Mouse (Mus musculus): ENCODE data around the gene Nfyc. TPM values are rescaled to one million over a fixed set of nuclear protein-coding genes. Genes with fewer than 3 reads are reported as not detected.

Nfyc gene
- polyA plus RNA-seq, 1 experiment from 2014 or later = 106 TPM

GRCm38 (mm10) chr4:120819296-120819695 lies 12.1 kb downstream of the Nfyc start:
- 61% methylated on average over 1 of the region's 1 CpGs for WGBS
- Histone ChIP-seq H3K36me3 (ENCODE audit: control insufficient read depth, insufficient read depth, low read length) (no peaks in the 10 kb centered on the region), H3K9ac (replicated peaks; ENCODE audit: low read depth, low read length) (no peak overlapping the region), H3K4me2 (ENCODE audit: low read depth, low read length) (no peak overlapping the region), H3K4me1 (ENCODE audit: control insufficient read depth, insufficient read depth, low read length) (peaks cover 19% of the 10 kb centered on the region), H3K9me3 (ENCODE audit: control insufficient read depth, low read length) (no peaks in the 10 kb centered on the region), H3K27ac (ENCODE audit: low read depth, low read length) (no peak overlapping the region), H3K4me3 (ENCODE audit: low read depth, low read length) (no peak overlapping the region), H3K27me3 (ENCODE audit: control insufficient read depth, insufficient read depth, low read length) (no peaks in the 10 kb centered on the region)
- no peak for ATAC-seq (ENCODE audit: low read depth)

- no peak overlapping the region for H3K4me3 ChIP-seq (ENCODE audit: low read depth, low read length)
- H3K4me2 ChIP-seq (ENCODE audit: low read depth, low read length) = no peak overlapping the region
- H3K9ac ChIP-seq (replicated peaks; ENCODE audit: low read depth, low read length) = no peak overlapping the region
- H3K9me3 ChIP-seq (ENCODE audit: control insufficient read depth, low read length) = no peaks in the 10 kb centered on the region
- H3K27ac ChIP-seq (ENCODE audit: low read depth, low read length) = no peak overlapping the region
- no peaks in the 10 kb centered on the region for H3K36me3 ChIP-seq (ENCODE audit: control insufficient read depth, insufficient read depth, low read length)
- no peak for ATAC-seq (ENCODE audit: low read depth)
- peaks cover 25% of the 10 kb centered on the region for H3K4me1 ChIP-seq (ENCODE audit: control insufficient read depth, insufficient read depth, low read length)
- no peaks in the 10 kb centered on the region for H3K27me3 ChIP-seq (ENCODE audit: control insufficient read depth, insufficient read depth, low read length)
- WGBS = 79% methylated on average over 2 of the region's 2 CpGs
Measured at GRCm38 (mm10) chr4:120817951-120818350, 13.4 kb downstream of the Nfyc start.

GRCm38 (mm10) chr4:120817002-120817774 lies 14.2 kb downstream of the Nfyc start:
- H3K4me1 ChIP-seq (ENCODE audit: control insufficient read depth, insufficient read depth, low read length) = peaks cover 30% of the 10 kb centered on the region
- 41% methylated on average over 3 of the region's 3 CpGs for WGBS
- H3K27me3 ChIP-seq (ENCODE audit: control insufficient read depth, insufficient read depth, low read length) = no peaks in the 10 kb centered on the region
- no peak for ATAC-seq (ENCODE audit: low read depth)
- H3K27ac ChIP-seq (ENCODE audit: low read depth, low read length) = no peak overlapping the region
- no peaks in the 10 kb centered on the region for H3K36me3 ChIP-seq (ENCODE audit: control insufficient read depth, insufficient read depth, low read length)
- no peak overlapping the region for H3K9ac ChIP-seq (replicated peaks; ENCODE audit: low read depth, low read length)
- H3K4me3 ChIP-seq (ENCODE audit: low read depth, low read length) = no peak overlapping the region
- H3K4me2 ChIP-seq (ENCODE audit: low read depth, low read length) = no peak overlapping the region
- H3K9me3 ChIP-seq (ENCODE audit: control insufficient read depth, low read length) = no peaks in the 10 kb centered on the region

GRCm38 (mm10) chr4:120815622-120816334 lies 15.6 kb downstream of the Nfyc start:
- Histone ChIP-seq H3K27me3 (ENCODE audit: control insufficient read depth, insufficient read depth, low read length) (no peaks in the 10 kb centered on the region), H3K4me1 (ENCODE audit: control insufficient read depth, insufficient read depth, low read length) (peaks cover 30% of the 10 kb centered on the region), H3K9ac (replicated peaks; ENCODE audit: low read depth, low read length) (peak overlapping the region; percentile 61), H3K36me3 (ENCODE audit: control insufficient read depth, insufficient read depth, low read length) (no peaks in the 10 kb centered on the region), H3K27ac (ENCODE audit: low read depth, low read length) (peak overlapping the region; percentile 49; the same call in 1 of the 2 replicates), H3K9me3 (ENCODE audit: control insufficient read depth, low read length) (no peaks in the 10 kb centered on the region), H3K4me3 (ENCODE audit: low read depth, low read length) (peak overlapping the region; percentile 54), H3K4me2 (ENCODE audit: low read depth, low read length) (peak overlapping the region; percentile 63)
- 8% methylated on average over 10 of the region's 10 CpGs for WGBS
- peak; percentile 99 for ATAC-seq (ENCODE audit: low read depth)

- ATAC-seq (ENCODE audit: low read depth) = peak; percentile 24; the same call in 1 of the 2 replicates
- Histone ChIP-seq H3K4me2 (ENCODE audit: low read depth, low read length) (peak overlapping the region; percentile 63), H3K36me3 (ENCODE audit: control insufficient read depth, insufficient read depth, low read length) (no peaks in the 10 kb centered on the region), H3K27ac (ENCODE audit: low read depth, low read length) (peak overlapping the region; percentile 49; the same call in 1 of the 2 replicates), H3K4me3 (ENCODE audit: low read depth, low read length) (peak overlapping the region; percentile 54), H3K9me3 (ENCODE audit: control insufficient read depth, low read length) (no peaks in the 10 kb centered on the region), H3K9ac (replicated peaks; ENCODE audit: low read depth, low read length) (peak overlapping the region; percentile 61), H3K4me1 (ENCODE audit: control insufficient read depth, insufficient read depth, low read length) (peaks cover 30% of the 10 kb centered on the region), H3K27me3 (ENCODE audit: control insufficient read depth, insufficient read depth, low read length) (no peaks in the 10 kb centered on the region)
- 11% methylated on average over 4 of the region's 4 CpGs for WGBS
Measured at GRCm38 (mm10) chr4:120815163-120815562, 16.2 kb downstream of the Nfyc start.

- H3K27me3 ChIP-seq (ENCODE audit: control insufficient read depth, insufficient read depth, low read length) = no peaks in the 10 kb centered on the region
- peak overlapping the region; percentile 63 for H3K4me2 ChIP-seq (ENCODE audit: low read depth, low read length)
- H3K4me1 ChIP-seq (ENCODE audit: control insufficient read depth, insufficient read depth, low read length) = peaks cover 30% of the 10 kb centered on the region
- H3K36me3 ChIP-seq (ENCODE audit: control insufficient read depth, insufficient read depth, low read length) = no peaks in the 10 kb centered on the region
- H3K9me3 ChIP-seq (ENCODE audit: control insufficient read depth, low read length) = no peaks in the 10 kb centered on the region
- peak overlapping the region; percentile 61 for H3K9ac ChIP-seq (replicated peaks; ENCODE audit: low read depth, low read length)
- 62% methylated on average over 4 of the region's 4 CpGs for WGBS
- H3K27ac ChIP-seq (ENCODE audit: low read depth, low read length) = no peak overlapping the region
- ATAC-seq (ENCODE audit: low read depth) = no peak
- H3K4me3 ChIP-seq (ENCODE audit: low read depth, low read length) = peak overlapping the region; percentile 54
Measured at GRCm38 (mm10) chr4:120814171-120814570, 17.2 kb downstream of the Nfyc start.

- no peaks in the 10 kb centered on the region for H3K27me3 ChIP-seq (ENCODE audit: control insufficient read depth, insufficient read depth, low read length)
- H3K27ac ChIP-seq (ENCODE audit: low read depth, low read length) = no peak overlapping the region
- peak overlapping the region; percentile 54 for H3K4me3 ChIP-seq (ENCODE audit: low read depth, low read length)
- H3K4me2 ChIP-seq (ENCODE audit: low read depth, low read length) = peak overlapping the region; percentile 63
- H3K36me3 ChIP-seq (ENCODE audit: control insufficient read depth, insufficient read depth, low read length) = no peaks in the 10 kb centered on the region
- ATAC-seq (ENCODE audit: low read depth) = no peak
- peaks cover 30% of the 10 kb centered on the region for H3K4me1 ChIP-seq (ENCODE audit: control insufficient read depth, insufficient read depth, low read length)
- 48% methylated on average over 1 of the region's 1 CpGs for WGBS
- H3K9ac ChIP-seq (replicated peaks; ENCODE audit: low read depth, low read length) = no peak overlapping the region
- H3K9me3 ChIP-seq (ENCODE audit: control insufficient read depth, low read length) = no peaks in the 10 kb centered on the region
Measured at GRCm38 (mm10) chr4:120813762-120814161, 17.6 kb downstream of the Nfyc start.

GRCm38 (mm10) chr4:120805816-120806215 lies 25.6 kb downstream of the Nfyc start:
- Histone ChIP-seq H3K4me1 (ENCODE audit: control insufficient read depth, insufficient read depth, low read length) (no peaks in the 10 kb centered on the region; the same call in 1 of the 2 replicates), H3K9me3 (ENCODE audit: control insufficient read depth, low read length) (no peaks in the 10 kb centered on the region), H3K4me3 (ENCODE audit: low read depth, low read length) (no peak overlapping the region), H3K4me2 (ENCODE audit: low read depth, low read length) (no peak overlapping the region), H3K27ac (ENCODE audit: low read depth, low read length) (no peak overlapping the region), H3K36me3 (ENCODE audit: control insufficient read depth, insufficient read depth, low read length) (no peaks in the 10 kb centered on the region), H3K27me3 (ENCODE audit: control insufficient read depth, insufficient read depth, low read length) (no peaks in the 10 kb centered on the region), H3K9ac (replicated peaks; ENCODE audit: low read depth, low read length) (no peak overlapping the region)
- ATAC-seq (ENCODE audit: low read depth) = no peak

GRCm38 (mm10) chr4:120801446-120801845 lies 29.9 kb downstream of the Nfyc start:
- Histone ChIP-seq H3K4me1 (ENCODE audit: control insufficient read depth, insufficient read depth, low read length) (peaks cover 2% of the 10 kb centered on the region; the same call in 1 of the 2 replicates), H3K27ac (ENCODE audit: low read depth, low read length) (no peak overlapping the region), H3K27me3 (ENCODE audit: control insufficient read depth, insufficient read depth, low read length) (no peaks in the 10 kb centered on the region), H3K9ac (replicated peaks; ENCODE audit: low read depth, low read length) (no peak overlapping the region), H3K4me2 (ENCODE audit: low read depth, low read length) (no peak overlapping the region), H3K36me3 (ENCODE audit: control insufficient read depth, insufficient read depth, low read length) (no peaks in the 10 kb centered on the region), H3K9me3 (ENCODE audit: control insufficient read depth, low read length) (no peaks in the 10 kb centered on the region), H3K4me3 (ENCODE audit: low read depth, low read length) (no peak overlapping the region)
- WGBS = 26% methylated on average over 2 of the region's 2 CpGs
- no peak for ATAC-seq (ENCODE audit: low read depth)
